Mouse (Mus musculus) heart, postnatal 0 days (tissue): ENCODE measurements at regions not wholly inside any gene's neighbourhood (a gene's known extent, or its start where the extent isn't known, plus 50 kb on each side); places are given as distances from the start of the nearest gene placed in this dataset.

ENCODE experiments used
- CTCF ChIP-seq: IDR thresholded peaks from 2 replicates; pipeline ENCODE4 v1.5.1; 2016; ENCODE audit warnings: antibody characterized with exemption, control low read depth, low read depth
- EP300 ChIP-seq: IDR thresholded peaks from 2 replicates; pipeline ENCODE4 v1.6.1; 2016; ENCODE audit warnings: antibody characterized with exemption, low read depth

DNA sequence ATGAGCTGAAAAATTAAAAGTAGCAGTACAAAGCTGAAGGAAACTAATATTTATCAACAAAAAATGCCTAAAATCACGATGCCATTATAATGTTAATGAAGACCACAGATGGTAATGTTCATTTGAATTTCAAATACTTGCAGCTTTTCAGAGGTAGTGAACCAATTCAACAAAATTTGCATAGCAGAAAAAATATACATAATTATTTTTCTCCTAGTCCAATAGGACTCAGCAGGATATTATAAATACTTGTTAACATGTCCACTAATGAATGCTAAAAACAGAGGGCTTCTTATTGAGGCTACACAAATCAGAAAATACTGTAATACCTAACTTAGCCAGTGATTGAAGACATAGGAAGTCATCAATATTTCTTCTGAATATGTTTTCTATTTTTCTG lies 52.5 kb upstream of the Lsm8 start:
- TF ChIP-seq EP300 (no peak), CTCF (no peak)
